In the genomic region with DNA sequence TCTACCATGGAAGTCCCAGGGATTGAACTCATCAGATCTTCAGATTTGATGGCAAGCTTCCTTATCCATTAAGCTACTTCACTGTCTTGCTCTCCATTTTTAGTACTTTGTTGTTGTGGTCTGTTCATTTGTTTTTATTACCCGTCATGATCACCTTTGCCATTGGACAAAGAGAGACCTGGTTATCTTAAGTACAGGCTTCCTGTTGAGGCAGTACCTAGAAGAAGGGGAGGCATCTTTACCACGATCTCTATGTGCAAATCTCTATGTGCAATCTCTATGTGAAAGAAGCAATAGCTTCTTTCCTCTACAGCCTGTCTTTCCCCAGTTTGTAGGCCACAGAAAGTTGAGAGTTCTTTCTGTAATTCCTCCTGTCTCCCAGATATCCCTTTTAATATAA, we compare ENCODE assay signal across 20 mouse cellular contexts.
A peak's percentile ranks its signal among the peaks of the same experiment; 100 is the strongest.
DNase-seq lines count a peak whose midpoint lies in the region; ATAC-seq and TF ChIP-seq lines count a peak whose summit lies in the region.
"Had no signal": no experiment of that assay in that cellular context is flagged by ENCODE, and none has a peak within 500 bp of the region (broad histone marks: within the 10 kb centered on the region; RNA-seq: fewer than 3 reads in every experiment).

No protein-coding gene starts in this region.

- H3K9me3 ChIP-seq in heart, embryonic 12.5 days (replicated peaks) = no peaks in the 10 kb centered on the region
- no peaks in the 10 kb centered on the region for H3K9me3 ChIP-seq in lung, embryonic 14.5 days (ENCODE audit: low read depth, low read length)
- H3K9me3 ChIP-seq: embryonic facial prominence, embryonic 15.5 days; intestine, embryonic 15.5 days; limb, embryonic 12.5 days; midbrain, embryonic 12.5 days had no signal

- no peak for TF ChIP-seq CTCF in lung, embryonic 14.5 days (IDR thresholded peaks at IDR 0.05; ENCODE audit: low read depth)

- H3K4me1 ChIP-seq in heart, embryonic 12.5 days (replicated peaks) = peaks cover 65% of the 10 kb centered on the region
- H3K4me1 ChIP-seq in lung, embryonic 14.5 days (ENCODE audit: insufficient read depth) = no peaks in the 10 kb centered on the region
- H3K4me1 ChIP-seq: midbrain, embryonic 12.5 days had no signal

- peaks cover 9% of the 10 kb centered on the region for H3K36me3 ChIP-seq in heart, embryonic 12.5 days
- H3K36me3 ChIP-seq in lung, embryonic 14.5 days (ENCODE audit: insufficient read depth) = peaks cover 8% of the 10 kb centered on the region
- H3K36me3 ChIP-seq: intestine, embryonic 15.5 days had no signal

- DNase-seq in heart, adult 9 months (ENCODE audit: low spot score in 2 of 2) = no peak
- no peak for DNase-seq in lung, embryonic 14.5 days
- DNase-seq in lung, postnatal 14 days = no peak
- no peak for DNase-seq in frontal cortex, postnatal 36 days (ENCODE audit: low spot score in 2 of 2)
- no peak for DNase-seq in gastrocnemius, postnatal 36 days
- DNase-seq: adrenal gland, postnatal 36 days; cerebellum, adult 11 months; cerebellum, adult 9-11 months; kidney, adult 9 months; liver, postnatal 0 days; lung, postnatal 10 days; thymus, adult 2 months; thymus, postnatal 4 days had no signal

- no peak overlapping the region for H3K4me3 ChIP-seq in heart, embryonic 12.5 days
- H3K4me3 ChIP-seq in lung, embryonic 14.5 days (ENCODE audit: low read depth, low read length) = no peak overlapping the region
- H3K4me3 ChIP-seq: embryonic facial prominence, embryonic 15.5 days; intestine, embryonic 15.5 days; limb, embryonic 12.5 days; midbrain, embryonic 12.5 days had no signal

- intact Hi-C loops in gastrocnemius, postnatal 36 days (cut with DNase I) = no loop called here

- H3K9ac ChIP-seq in heart, embryonic 12.5 days = no peak overlapping the region
- no peak overlapping the region for H3K9ac ChIP-seq in lung, embryonic 14.5 days
- H3K9ac ChIP-seq: embryonic facial prominence, embryonic 15.5 days; hindbrain, embryonic 14.5 days; intestine, embryonic 15.5 days; limb, embryonic 12.5 days; liver, postnatal 0 days; midbrain, embryonic 12.5 days had no signal

- no peak for ATAC-seq in heart, embryonic 12.5 days (ENCODE audit: insufficient number of reproducible peaks, low FRiP score)
- ATAC-seq in lung, embryonic 14.5 days (ENCODE audit: insufficient read depth) = no peak
- ATAC-seq in activated CD4-positive, CD25-positive, alpha-beta regulatory T cell, adult 4 months = peak; percentile 22
- ATAC-seq: intestine, embryonic 15.5 days; liver, postnatal 0 days had no signal

- peak overlapping the region; percentile 82; the same call in 1 of the 2 replicates for H3K27ac ChIP-seq in heart, embryonic 12.5 days (ENCODE audit: poor library complexity, severe bottlenecking)
- 0 out of 2 replicates have a peak overlapping the region, but pooled peaks have one; percentile 7 for H3K27ac ChIP-seq in lung, embryonic 14.5 days (ENCODE audit: low read depth)
- H3K27ac ChIP-seq: hindbrain, embryonic 14.5 days; intestine, embryonic 15.5 days; limb, embryonic 12.5 days; midbrain, embryonic 12.5 days had no signal

- H3K4me2 ChIP-seq in heart, embryonic 12.5 days = no peak overlapping the region
- no peak overlapping the region for H3K4me2 ChIP-seq in lung, embryonic 14.5 days
- H3K4me2 ChIP-seq: embryonic facial prominence, embryonic 15.5 days; hindbrain, embryonic 14.5 days; intestine, embryonic 15.5 days; limb, embryonic 12.5 days; midbrain, embryonic 12.5 days had no signal

- H3K27me3 ChIP-seq in heart, embryonic 12.5 days (replicated peaks) = no peaks in the 10 kb centered on the region
- H3K27me3 ChIP-seq in lung, embryonic 14.5 days (ENCODE audit: insufficient read depth, low read length) = no peaks in the 10 kb centered on the region
- H3K27me3 ChIP-seq: embryonic facial prominence, embryonic 15.5 days; intestine, embryonic 15.5 days; limb, embryonic 12.5 days; midbrain, embryonic 12.5 days had no signal

- 71% methylated on average over 2 of the region's 2 CpGs for WGBS in heart, embryonic 12.5 days
- 78% methylated on average over 2 of the region's 2 CpGs for WGBS in lung, embryonic 14.5 days
